Mouse (Mus musculus): ENCODE measurements around the gene Cst3. TPM values are rescaled to one million over a fixed set of nuclear protein-coding genes. Genes with fewer than 3 reads are reported as not detected.

The Cst3 gene
- polyA plus RNA-seq, 1 experiment from 2014 or later = 479 TPM

- 15% methylated on average over 2 of the region's 2 CpGs for WGBS
Measured at GRCm38 (mm10) chr2:148878641-148879130, 3.2 kb upstream of the Cst3 start.

GRCm38 (mm10) chr2:148877016-148877770, 1.7 kb upstream of the Cst3 start:
- 50% methylated on average over 3 of the region's 3 CpGs for WGBS
- Histone ChIP-seq H3K9ac (replicated peaks; ENCODE audit: low read length) (no peak overlapping the region), H3K27ac (ENCODE audit: low read length) (no peak overlapping the region), H3K9me3 (ENCODE audit: low read length) (no peaks in the 10 kb centered on the region), H3K36me3 (ENCODE audit: insufficient read depth, low read length) (no peaks in the 10 kb centered on the region; the same call in 1 of the 2 replicates), H3K27me3 (ENCODE audit: insufficient read depth, low read length) (no peaks in the 10 kb centered on the region), H3K4me3 (ENCODE audit: low read length) (no peak overlapping the region), H3K4me2 (replicated peaks; ENCODE audit: low read depth, low read length) (no peak overlapping the region), H3K4me1 (ENCODE audit: insufficient read depth, low read length) (peaks cover 26% of the 10 kb centered on the region)
- ATAC-seq (ENCODE audit: low FRiP score, low TSS enrichment) = no peak

More at GRCm38 (mm10) chr2:148878641-148879130, 3.2 kb upstream of the Cst3 start:
- peaks cover 16% of the 10 kb centered on the region for H3K4me1 ChIP-seq (ENCODE audit: insufficient read depth, low read length)
- no peak overlapping the region for H3K9ac ChIP-seq (replicated peaks; ENCODE audit: low read length)
- no peaks in the 10 kb centered on the region for H3K27me3 ChIP-seq (ENCODE audit: insufficient read depth, low read length)
- no peak overlapping the region for H3K27ac ChIP-seq (ENCODE audit: low read length)
- no peak overlapping the region for H3K4me3 ChIP-seq (ENCODE audit: low read length)
- no peak for ATAC-seq (ENCODE audit: low FRiP score, low TSS enrichment)
- H3K9me3 ChIP-seq (ENCODE audit: low read length) = no peaks in the 10 kb centered on the region
- H3K4me2 ChIP-seq (replicated peaks; ENCODE audit: low read depth, low read length) = no peak overlapping the region
- no peaks in the 10 kb centered on the region for H3K36me3 ChIP-seq (ENCODE audit: insufficient read depth, low read length)

- Histone ChIP-seq H3K27ac (ENCODE audit: low read length) (peak overlapping the region; percentile 83), H3K4me2 (replicated peaks; ENCODE audit: low read depth, low read length) (peak overlapping the region; percentile 86), H3K9me3 (ENCODE audit: low read length) (no peaks in the 10 kb centered on the region), H3K9ac (replicated peaks; ENCODE audit: low read length) (peak overlapping the region; percentile 73), H3K4me1 (ENCODE audit: insufficient read depth, low read length) (peaks cover 26% of the 10 kb centered on the region), H3K36me3 (ENCODE audit: insufficient read depth, low read length) (peaks cover 17% of the 10 kb centered on the region), H3K27me3 (ENCODE audit: insufficient read depth, low read length) (no peaks in the 10 kb centered on the region), H3K4me3 (ENCODE audit: low read length) (peak overlapping the region; percentile 61)
- ATAC-seq (ENCODE audit: low FRiP score, low TSS enrichment) = peak; percentile 70
- under 1% methylated on average over 34 of the region's 34 CpGs for WGBS
Measured at GRCm38 (mm10) chr2:148874617-148875334, 716 bp downstream of the Cst3 start.

- Histone ChIP-seq H3K4me3 (ENCODE audit: low read length) (peak overlapping the region; percentile 61), H3K4me2 (replicated peaks; ENCODE audit: low read depth, low read length) (peak overlapping the region; percentile 86), H3K36me3 (ENCODE audit: insufficient read depth, low read length) (peaks cover 17% of the 10 kb centered on the region), H3K27ac (ENCODE audit: low read length) (peak overlapping the region; percentile 3; the same call in 1 of the 2 replicates), H3K4me1 (ENCODE audit: insufficient read depth, low read length) (peaks cover 26% of the 10 kb centered on the region), H3K27me3 (ENCODE audit: insufficient read depth, low read length) (no peaks in the 10 kb centered on the region), H3K9me3 (ENCODE audit: low read length) (no peaks in the 10 kb centered on the region), H3K9ac (replicated peaks; ENCODE audit: low read length) (peak overlapping the region; percentile 73)
- ATAC-seq (ENCODE audit: low FRiP score, low TSS enrichment) = no peak
- WGBS = 36% methylated on average over 3 of the region's 3 CpGs
Measured at GRCm38 (mm10) chr2:148874224-148874616, 1.3 kb downstream of the Cst3 start.

- ATAC-seq (ENCODE audit: low FRiP score, low TSS enrichment) = no peak
- H3K9me3 ChIP-seq (ENCODE audit: low read length) = no peaks in the 10 kb centered on the region
- H3K4me2 ChIP-seq (replicated peaks; ENCODE audit: low read depth, low read length) = peak overlapping the region; percentile 86; the same call in 1 of the 2 replicates
- peaks cover 17% of the 10 kb centered on the region for H3K36me3 ChIP-seq (ENCODE audit: insufficient read depth, low read length)
- 65% methylated on average over 4 of the region's 4 CpGs for WGBS
- 0 out of 2 replicates have a peak overlapping the region, but pooled peaks have one; percentile 0 for H3K27ac ChIP-seq (ENCODE audit: low read length)
- H3K9ac ChIP-seq (replicated peaks; ENCODE audit: low read length) = no peak overlapping the region
- H3K4me3 ChIP-seq (ENCODE audit: low read length) = peak overlapping the region; percentile 61
- H3K4me1 ChIP-seq (ENCODE audit: insufficient read depth, low read length) = peaks cover 26% of the 10 kb centered on the region
- H3K27me3 ChIP-seq (ENCODE audit: insufficient read depth, low read length) = no peaks in the 10 kb centered on the region
Measured at GRCm38 (mm10) chr2:148872860-148873259, 2.6 kb downstream of the Cst3 start.

GRCm38 (mm10) chr2:148870526-148870925, 5.0 kb downstream of the Cst3 start:
- Histone ChIP-seq H3K36me3 (ENCODE audit: insufficient read depth, low read length) (peaks cover 17% of the 10 kb centered on the region), H3K27ac (ENCODE audit: low read length) (no peak overlapping the region), H3K27me3 (ENCODE audit: insufficient read depth, low read length) (no peaks in the 10 kb centered on the region), H3K9ac (replicated peaks; ENCODE audit: low read length) (no peak overlapping the region), H3K9me3 (ENCODE audit: low read length) (no peaks in the 10 kb centered on the region), H3K4me3 (ENCODE audit: low read length) (no peak overlapping the region), H3K4me1 (ENCODE audit: insufficient read depth, low read length) (peaks cover 21% of the 10 kb centered on the region), H3K4me2 (replicated peaks; ENCODE audit: low read depth, low read length) (no peak overlapping the region)
- WGBS = 89% methylated on average over 3 of the region's 3 CpGs
- ATAC-seq (ENCODE audit: low FRiP score, low TSS enrichment) = no peak

- no peak for ATAC-seq (ENCODE audit: low FRiP score, low TSS enrichment)
- 65% methylated on average over 1 of the region's 1 CpGs for WGBS
- no peak overlapping the region for H3K9ac ChIP-seq (replicated peaks; ENCODE audit: low read length)
Measured at GRCm38 (mm10) chr2:148868959-148869358, 6.5 kb downstream of the Cst3 start.

GRCm38 (mm10) chr2:148864966-148865365, 10.5 kb downstream of the Cst3 start, which contains the start of gene 9230104L09Rik:
9230104L09Rik (minus strand) TSS chr2:148865038.
- no peaks in the 10 kb centered on the region for H3K4me1 ChIP-seq (ENCODE audit: insufficient read depth, low read length)
- H3K4me2 ChIP-seq (replicated peaks; ENCODE audit: low read depth, low read length) = no peak within 1 kb of the TSS
- H3K4me3 ChIP-seq (ENCODE audit: low read length) = no peak within 1 kb of the TSS
- H3K9me3 ChIP-seq (ENCODE audit: low read length) = no peaks in the 10 kb centered on the region
- H3K36me3 ChIP-seq (ENCODE audit: insufficient read depth, low read length) = no peaks in the 10 kb centered on the region
- H3K9ac ChIP-seq (replicated peaks; ENCODE audit: low read length) = no peak within 1 kb of the TSS
- H3K27me3 ChIP-seq (ENCODE audit: insufficient read depth, low read length) = no peaks in the 10 kb centered on the region
- no peak for ATAC-seq (ENCODE audit: low FRiP score, low TSS enrichment)
- H3K27ac ChIP-seq (ENCODE audit: low read length) = no peak within 1 kb of the TSS
- WGBS = 50% methylated on average over 2 of the region's 2 CpGs

More at GRCm38 (mm10) chr2:148868959-148869358, 6.5 kb downstream of the Cst3 start:
- Histone ChIP-seq H3K4me3 (ENCODE audit: low read length) (no peak overlapping the region), H3K9me3 (ENCODE audit: low read length) (no peaks in the 10 kb centered on the region), H3K27ac (ENCODE audit: low read length) (no peak overlapping the region), H3K4me1 (ENCODE audit: insufficient read depth, low read length) (peaks cover 13% of the 10 kb centered on the region), H3K4me2 (replicated peaks; ENCODE audit: low read depth, low read length) (no peak overlapping the region), H3K36me3 (ENCODE audit: insufficient read depth, low read length) (peaks cover 17% of the 10 kb centered on the region), H3K27me3 (ENCODE audit: insufficient read depth, low read length) (no peaks in the 10 kb centered on the region)

GRCm38 (mm10) chr2:148861693-148862092, 13.8 kb downstream of the Cst3 start:
- no peak for ATAC-seq (ENCODE audit: low FRiP score, low TSS enrichment)
- Histone ChIP-seq H3K27me3 (ENCODE audit: insufficient read depth, low read length) (no peaks in the 10 kb centered on the region), H3K4me3 (ENCODE audit: low read length) (no peak overlapping the region), H3K4me1 (ENCODE audit: insufficient read depth, low read length) (no peaks in the 10 kb centered on the region), H3K36me3 (ENCODE audit: insufficient read depth, low read length) (no peaks in the 10 kb centered on the region), H3K9ac (replicated peaks; ENCODE audit: low read length) (no peak overlapping the region), H3K9me3 (ENCODE audit: low read length) (no peaks in the 10 kb centered on the region), H3K27ac (ENCODE audit: low read length) (no peak overlapping the region), H3K4me2 (replicated peaks; ENCODE audit: low read depth, low read length) (no peak overlapping the region)
